Mouse (Mus musculus): ENCODE results near the gene Gpr34.

Gpr34 gene

DNA sequence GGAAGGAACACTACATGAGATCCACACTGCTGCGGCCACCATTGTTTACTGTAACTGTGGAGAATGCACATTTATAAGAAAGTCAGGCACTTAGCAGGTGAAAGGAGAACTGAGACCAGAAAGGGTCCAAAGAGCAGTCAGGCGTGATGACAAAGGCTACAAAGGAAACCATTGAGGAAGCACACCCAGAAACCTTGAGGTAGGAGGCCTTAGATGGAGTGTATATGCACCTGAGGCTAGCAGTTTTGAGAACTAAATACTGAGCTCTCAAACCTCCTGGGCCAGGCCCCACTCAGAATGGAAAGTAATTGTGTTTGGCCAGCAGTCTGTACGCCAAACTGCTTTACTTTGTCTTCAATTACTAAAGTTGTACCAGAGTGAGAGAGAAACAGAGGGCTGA is 38.5 kb downstream of the Gpr34 start:
- no peak for DNase-seq (ENCODE audit: low spot score in 2 of 2)

- no peak for DNase-seq (ENCODE audit: low spot score in 2 of 2)
Observed at GRCm38 (mm10) chrX:13673001-13673400, 41.1 kb downstream of the Gpr34 start.

- no peak for DNase-seq (ENCODE audit: low spot score in 2 of 2)
Observed at GRCm38 (mm10) chrX:13681748-13682147, 49.9 kb downstream of the Gpr34 start.

- no peak for DNase-seq (ENCODE audit: low spot score in 2 of 2)
Observed at GRCm38 (mm10) chrX:13686589-13686988, 54.7 kb downstream of the Gpr34 start.

- DNase-seq (ENCODE audit: low spot score in 2 of 2), result peak; percentile 20 to 31
Observed at GRCm38 (mm10) chrX:13688356-13688755, 56.5 kb downstream of the Gpr34 start.
